Mouse (Mus musculus): Measurements from ENCODE around the gene AU022751. TPM values are rescaled to one million over a fixed set of nuclear protein-coding genes. Genes with fewer than 3 reads are reported as not detected.
"Not testable (repeated sequence)": the region's sequence is repeated elsewhere in the genome, so short reads cannot be mapped to it uniquely, and the experiment has no call there.

AU022751 gene
- not detected for total RNA-seq (2021)

GRCm38 (mm10) chrX:6082954-6083680 lies at the start of gene AU022751:
TSS of gene AU022751 (minus strand) at chrX:6083419.
- DNase-seq = no peak
- intact Hi-C loops (cut with DNase I) = no loop called here

- DNase-seq = no peak
- intact Hi-C loops (cut with DNase I) = no loop called here
Measured at GRCm38 (mm10) chrX:6091996-6092757, 9.0 kb upstream of the AU022751 start.

GRCm38 (mm10) chrX:6091547-6091946 lies 8.3 kb upstream of the AU022751 start:
- DNase-seq = no peak
- intact Hi-C loops (cut with DNase I) = no loop called here

- intact Hi-C loops (cut with DNase I) = no loop called here
Measured at GRCm38 (mm10) chrX:6061563-6061962, 21.7 kb downstream of the AU022751 start.

GRCm38 (mm10) chrX:6047936-6048614 lies 35.1 kb downstream of the AU022751 start:
- intact Hi-C loops (cut with DNase I); DNase-seq: not testable (repeated sequence)

More at GRCm38 (mm10) chrX:6061563-6061962, 21.7 kb downstream of the AU022751 start:
- no peak for DNase-seq

GRCm38 (mm10) chrX:6047066-6047935 lies 35.9 kb downstream of the AU022751 start, which contains the start of gene Nudt11:
TSS of gene Nudt11 (plus strand) at chrX:6047453.
- DNase-seq = peak; percentile 3 to 4
- intact Hi-C loops (cut with DNase I) = not testable (repeated sequence)

Small RNA genes lying within 50 kb of the gene (microRNA-seq; reads per million reads assigned to microRNA genes)
- 0 reads per million in 2 experiments for gene Gm27360 (ENCODE audit: borderline number of aligned reads in 2 of 2)

Other genes with a start within 250 kb of the AU022751 start
- gene Nudt11, start 36.0 kb downstream of the AU022751 start, total RNA-seq (2021) = 1 to 10 TPM; 1.2 to 1.4 TPM
- gene Nudt10, start 89.6 kb upstream of the AU022751 start, total RNA-seq (2021) = under 1 TPM; 0.41 to 0.64 TPM
- gene Bmp15, start 237.3 kb upstream of the AU022751 start, total RNA-seq (2021) = not detected